Mouse (Mus musculus) ES-E14 (cell line): ENCODE data around the gene Serp1. TPM values are rescaled to one million over a fixed set of nuclear protein-coding genes. Genes with fewer than 3 reads are reported as not detected.
A peak's percentile ranks its signal among the peaks of the same experiment; 100 is the strongest.
"Not testable (repeated sequence)": the region's sequence is repeated elsewhere in the genome, so short reads cannot be mapped to it uniquely, and the experiment has no call there.

Source experiments
- DNase-seq: peaks from one replicate; pipeline ENCODE4 v3.0.0-alpha.2; 2013; ENCODE audit warnings: low read depth, low spot score
- H3K27ac ChIP-seq: 2 replicates; pipeline ENCODE4 v1.5.1; 2012; ENCODE audit warnings: low read depth, mild to moderate bottlenecking, low read length, moderate library complexity, mixed read lengths; ENCODE audit not compliant: poor library complexity, insufficient read depth, severe bottlenecking
- H3K36me3 ChIP-seq: 2 replicates; pipeline ENCODE4 v1.6.1; 2012; ENCODE audit warnings: mild to moderate bottlenecking, low read length, moderate library complexity, mixed read lengths; ENCODE audit not compliant: control insufficient read depth, poor library complexity, insufficient read depth, severe bottlenecking
- H3K4me1 ChIP-seq, 2 experiments: fragments of 150-350 bp in 1 of 2; sonication (generic) in 1 of 2; 2 replicates each; pipeline ENCODE4 v1.6.1; 2012; ENCODE audit warnings: low read length in 2 of 2, mild to moderate bottlenecking in 1 of 2, mixed read lengths in 1 of 2; ENCODE audit not compliant: control insufficient read depth in 2 of 2, insufficient read depth in 2 of 2, poor library complexity in 1 of 2
- H3K4me3 ChIP-seq, 2 experiments: fragments of 150-350 bp in 1 of 2; sonication (generic) in 1 of 2; 2 replicates each; pipeline ENCODE4 v1.5.1; 2012; ENCODE audit warnings: low read length in 2 of 2, low read depth in 1 of 2, mild to moderate bottlenecking in 1 of 2, mixed read lengths in 1 of 2; ENCODE audit not compliant: insufficient read depth in 1 of 2, poor library complexity in 1 of 2, severe bottlenecking in 1 of 2
- H3K9ac ChIP-seq: 2 replicates; pipeline ENCODE4 v1.6.1; 2012; ENCODE audit warnings: low read depth, mild to moderate bottlenecking, low read length, mixed read lengths; ENCODE audit not compliant: poor library complexity, insufficient read depth, severe bottlenecking
- H3K9me3 ChIP-seq: fragments of 150-350 bp; sonication (generic); 2 replicates; pipeline ENCODE4 v1.6.1; 2012; ENCODE audit warnings: low read depth, mild to moderate bottlenecking, low read length; ENCODE audit not compliant: control insufficient read depth, insufficient read depth
- ZNF384 ChIP-seq: IDR thresholded peaks from 2 replicates; pipeline ENCODE4 v1.6.1; 2012; ENCODE audit warnings: low read depth, low read length, inconsistent platforms
- in situ Hi-C, 2 experiments: fragments of 600-800 bp; cut with MboI; formaldehyde crosslinking; loops; one replicate each; pipeline ENCODE4 v1.15.1; 2025; ENCODE audit warnings: low sequenced_read_pairs in 2 of 2, inconsistent platforms in 1 of 2; ENCODE audit not compliant: unreplicated experiment in 2 of 2
- total RNA-seq: library from RNA; depleted of rRNA; stranded (reverse); fragments of 300-350 nt; gene quantifications from 2 replicates; pipeline ENCODE4 v1.2.3, GENCODE M21; 2012; rRNA removed

Serp1 gene
- total RNA-seq, 1 experiment: 41.8 TPM

DNA sequence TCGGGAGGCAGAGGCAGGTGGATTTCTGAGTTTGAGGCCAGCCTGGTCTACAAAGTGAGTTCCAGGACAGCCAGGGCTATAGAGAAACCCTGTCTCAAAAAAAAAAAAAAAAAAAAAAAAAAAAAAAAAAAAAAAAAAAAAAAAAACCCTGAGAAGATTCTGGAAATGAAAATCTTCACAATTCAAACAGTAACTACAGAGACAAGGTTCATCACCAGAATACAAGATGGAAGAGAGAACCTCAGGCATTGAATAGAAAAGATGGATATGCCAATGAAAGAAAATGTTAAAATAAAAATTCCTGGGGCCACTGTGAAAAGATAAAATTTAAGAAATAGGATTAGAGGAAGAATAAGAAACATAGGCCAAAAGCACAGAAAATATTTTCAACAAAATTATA, 50.4 kb downstream of the Serp1 start:
- H3K9me3 ChIP-seq, H3K36me3 ChIP-seq, H3K4me1 ChIP-seq, H3K9ac ChIP-seq, in situ Hi-C loops, H3K4me3 ChIP-seq, H3K27ac ChIP-seq, DNase-seq: not testable (repeated sequence)
- TF ChIP-seq ZNF384: peak; percentile 77

Other genes with a start within 250 kb of the Serp1 start
- 18.4 and 20.9 TPM in 2 replicates for gene Tsc22d2, start 111.2 kb downstream of the Serp1 start, total RNA-seq
- 63.5 and 88.9 TPM in 2 replicates for gene Eif2a, start 71 bp downstream of the Serp1 start, total RNA-seq
- gene Selenot, start 50.7 kb upstream of the Serp1 start, total RNA-seq: 156 and 184 TPM in 2 replicates
- gene Erich6, start 111.3 kb upstream of the Serp1 start, total RNA-seq: not detected in 2 replicates
- gene Siah2, start 166.5 kb upstream of the Serp1 start, total RNA-seq: 4.3 and 5.8 TPM in 2 replicates